Mouse (Mus musculus) left cerebral cortex, adult 9 months (tissue): ENCODE data around the gene Gm20708.
"Not testable (repeated sequence)": the region's sequence is repeated elsewhere in the genome, so short reads cannot be mapped to it uniquely, and the experiment has no call there.

ENCODE experiments used
- DNase-seq, 2 experiments: peaks; one replicate each; pipeline ENCODE4 v3.0.0; 2022; ENCODE audit warnings: low spot score in 2 of 2

Gene Gm20708

DNA sequence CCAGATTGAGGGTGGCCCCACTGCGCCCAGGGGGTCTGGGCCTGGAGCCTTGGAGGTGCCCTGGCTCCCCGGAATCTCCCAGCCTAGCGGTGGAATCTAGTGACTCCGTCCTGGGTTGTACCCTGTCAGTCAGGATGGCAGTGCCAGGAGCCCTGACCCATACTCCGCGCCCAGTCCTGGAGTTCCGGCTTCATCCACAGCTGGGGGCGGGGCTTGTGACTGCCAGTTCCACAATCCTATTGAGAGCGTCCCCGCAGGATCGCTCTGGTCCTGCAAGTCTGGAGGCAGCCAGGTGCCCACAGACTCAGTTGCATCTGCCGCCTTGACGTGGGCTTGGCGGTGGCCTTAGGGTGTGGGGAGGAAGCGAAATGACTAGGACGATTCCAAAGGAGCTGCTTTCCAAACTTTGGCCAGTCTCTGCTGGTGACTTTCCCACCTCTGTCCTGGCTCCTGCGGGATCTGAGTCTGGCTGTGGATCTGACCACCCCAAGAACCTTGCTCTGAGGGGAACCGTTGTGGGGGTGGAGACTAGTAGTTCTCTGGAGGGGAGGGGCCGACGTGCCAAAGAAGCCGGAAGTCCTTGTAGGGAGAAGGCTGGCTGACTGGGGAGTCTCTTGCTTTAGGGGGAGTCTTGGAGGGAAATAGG is 1.1 kb downstream of the Gm20708 start:
- peak in 1 of 2 experiments; percentile 70 for DNase-seq

DNA sequence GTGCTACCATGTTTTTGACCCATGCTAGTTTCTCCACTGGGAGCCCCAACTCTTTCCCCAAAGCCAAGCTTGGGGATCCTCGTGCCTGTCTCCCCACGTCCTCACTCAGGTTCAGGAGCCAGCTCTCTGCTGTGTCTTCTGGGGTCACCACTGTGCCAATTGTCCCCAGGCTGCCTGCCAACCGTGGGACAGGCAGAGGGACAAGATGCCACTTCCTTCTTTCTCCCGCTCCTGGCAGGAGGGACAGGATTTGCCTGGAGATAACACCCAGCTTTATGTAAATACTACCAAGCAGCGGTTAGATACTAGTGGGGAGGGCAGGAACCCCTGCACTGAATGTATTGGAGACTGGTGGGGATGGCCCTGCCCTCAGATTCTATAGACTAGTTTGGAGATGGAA is 4.4 kb downstream of the Gm20708 start:
- DNase-seq, result no peak

DNA sequence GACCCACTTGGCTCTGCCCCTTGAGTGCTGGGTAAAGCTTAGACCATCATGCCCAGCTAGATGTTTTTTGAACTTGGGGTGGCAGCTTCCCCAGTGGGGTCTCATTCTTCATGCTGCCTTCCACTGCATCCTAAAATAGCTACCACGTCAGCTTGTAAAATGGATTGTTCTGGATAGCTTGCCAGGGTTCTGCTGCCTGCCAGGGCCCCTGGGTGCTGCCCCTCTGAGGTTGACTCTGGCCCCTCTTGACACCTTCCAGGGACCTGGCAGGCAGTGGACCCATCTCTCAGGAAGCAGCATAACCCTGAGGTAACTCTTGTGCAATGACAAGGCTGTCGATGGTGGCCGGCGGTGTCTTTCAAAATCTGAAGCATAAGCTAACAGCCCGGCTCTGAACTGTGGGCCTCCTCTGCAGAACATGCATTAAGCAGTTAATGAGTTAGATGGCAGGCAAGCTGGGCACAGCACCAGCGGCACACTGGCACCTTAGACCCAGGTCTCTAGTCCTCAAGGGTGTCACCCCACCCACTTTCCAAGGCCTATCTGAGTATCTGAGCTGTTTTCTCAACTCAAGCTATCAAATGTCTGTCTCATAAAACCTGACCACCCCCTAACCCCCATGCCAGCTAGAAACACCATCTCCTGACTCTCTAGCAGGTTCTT is 5.4 kb downstream of the Gm20708 start:
- DNase-seq, result no peak

DNA sequence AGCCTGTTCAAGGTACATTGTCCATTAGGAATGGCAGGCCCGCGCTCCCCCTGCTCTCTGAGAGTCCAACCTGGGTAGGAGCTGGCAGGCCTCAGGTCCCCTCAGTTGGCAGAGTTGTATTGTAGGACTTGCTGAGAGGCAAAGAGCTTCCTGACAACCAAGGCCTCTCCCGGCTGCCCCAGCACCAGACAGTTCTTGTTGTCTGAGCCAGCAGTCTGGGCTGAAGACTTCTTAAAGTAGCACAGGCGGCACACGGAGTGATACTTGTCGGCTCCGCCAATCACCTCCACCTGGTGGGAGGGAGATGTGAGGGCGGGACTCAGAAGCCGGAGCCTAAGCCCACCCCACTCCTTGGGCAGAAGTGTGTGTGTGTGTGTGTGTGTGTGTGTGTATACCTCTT is 6.4 kb downstream of the Gm20708 start:
- not testable (repeated sequence) for DNase-seq

DNA sequence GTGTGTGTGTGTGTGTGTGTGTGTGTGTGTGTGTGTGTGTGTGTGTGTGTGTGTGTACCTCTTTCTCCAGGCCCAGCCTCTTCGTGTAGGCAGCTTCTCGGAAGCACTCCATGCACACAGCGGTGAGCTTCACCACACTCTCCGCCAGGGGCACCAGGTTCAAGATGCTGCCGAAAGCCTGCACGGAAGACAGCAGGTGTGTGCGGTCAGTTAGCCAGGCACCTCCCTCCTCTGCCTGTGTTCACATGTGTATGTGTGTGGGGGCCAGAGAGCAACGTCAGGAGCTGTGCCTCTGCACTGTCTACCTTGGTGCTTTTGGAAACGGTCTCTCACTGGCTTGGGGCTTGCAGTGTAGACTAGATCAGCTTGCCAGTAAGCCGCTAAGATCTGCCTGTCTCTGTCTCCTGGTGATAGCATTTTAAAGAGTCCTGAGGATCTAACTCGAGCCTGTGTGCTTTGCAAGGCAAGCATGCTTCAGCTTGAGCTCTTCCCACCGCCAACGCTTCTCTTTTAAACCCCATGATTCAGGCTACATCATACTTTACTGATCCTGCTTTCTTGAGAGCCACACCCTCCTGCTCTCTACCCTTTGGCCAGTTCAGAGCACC is 7.0 kb downstream of the Gm20708 start:
- DNase-seq, result no peak

DNA sequence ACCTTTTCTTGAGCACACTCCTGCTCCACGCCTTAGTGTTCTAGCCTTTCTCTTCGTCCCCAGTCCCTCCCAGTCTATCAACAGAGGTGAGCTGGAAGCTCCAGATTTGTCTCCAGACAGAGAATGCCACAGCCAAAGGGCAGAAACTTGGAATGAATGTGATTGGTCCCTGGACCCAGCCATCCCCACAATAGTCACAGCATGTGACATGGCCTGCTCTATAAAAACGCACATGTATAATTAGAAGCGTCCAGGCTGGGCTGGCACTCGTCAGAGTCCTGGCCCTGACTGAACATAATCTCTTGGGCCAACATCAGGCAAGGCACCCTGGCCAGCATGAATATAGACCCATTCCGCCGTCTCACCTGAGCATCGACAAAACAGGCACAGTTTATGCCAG is 9.6 kb downstream of the Gm20708 start:
- DNase-seq, result no peak

DNA sequence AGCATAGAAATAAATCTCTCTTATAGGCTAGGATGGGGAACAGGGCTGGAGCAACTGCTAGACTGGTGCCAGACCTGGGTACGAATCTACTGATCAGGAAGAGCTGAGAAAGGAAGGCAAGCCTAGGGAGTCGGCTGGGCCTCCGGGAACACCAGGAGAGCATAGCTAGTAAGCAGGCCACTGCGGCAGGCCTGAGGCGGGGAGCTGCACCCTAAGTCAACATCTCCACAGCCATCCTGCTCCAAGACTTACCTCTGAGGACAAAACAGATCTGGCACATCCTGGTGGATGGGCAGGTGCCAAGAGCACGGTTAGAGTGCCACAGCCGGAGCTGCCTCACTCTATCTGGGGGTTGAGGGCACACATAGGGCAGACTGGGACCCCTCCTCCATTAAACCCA is 10.7 kb downstream of the Gm20708 start:
- DNase-seq, result no peak

DNA sequence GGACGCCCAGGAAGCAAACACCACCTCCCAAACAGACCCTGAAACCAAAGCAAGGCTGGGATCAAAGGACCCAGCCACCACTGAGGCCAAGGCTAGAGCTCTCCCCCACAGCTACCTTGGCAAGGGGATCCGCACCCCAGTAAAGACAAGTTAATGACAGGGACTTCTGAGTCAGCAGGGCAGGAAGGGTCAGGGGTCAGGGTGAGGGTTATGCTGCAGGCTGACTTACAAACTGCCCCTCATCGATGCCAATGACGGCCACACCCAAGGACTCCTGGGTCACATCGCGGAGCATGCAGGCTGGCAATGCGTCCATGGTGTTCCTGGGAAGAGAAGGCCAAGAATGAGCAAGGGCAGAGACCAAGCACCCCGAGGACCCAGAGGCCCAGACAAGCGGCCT is 12.4 kb downstream of the Gm20708 start:
- DNase-seq, result no peak

DNA sequence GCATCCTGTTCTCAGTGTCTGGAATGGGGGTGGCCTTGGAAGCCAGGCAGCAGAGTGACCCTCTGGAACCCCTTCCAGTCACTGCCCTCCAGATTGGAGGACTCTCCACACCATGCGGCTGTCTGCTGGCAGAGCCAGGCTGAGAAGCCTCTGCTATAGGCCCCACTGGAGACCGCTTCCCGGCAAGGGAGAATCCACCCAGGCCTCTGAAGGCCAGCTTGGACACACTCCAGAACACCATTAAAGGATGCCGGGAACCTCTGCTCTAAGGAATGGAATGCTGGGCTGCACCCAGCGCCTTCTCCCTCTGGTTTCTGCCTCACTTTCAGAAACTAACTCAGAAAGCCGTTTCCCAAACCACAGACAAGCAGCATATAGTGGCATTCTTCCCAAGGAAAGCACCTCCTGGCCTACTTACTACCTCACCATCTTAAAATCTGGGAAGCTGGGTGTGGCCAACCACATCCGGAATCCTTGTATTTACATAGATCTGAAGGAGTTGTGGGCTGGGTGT is 13.3 kb downstream of the Gm20708 start:
- no peak for DNase-seq

DNA sequence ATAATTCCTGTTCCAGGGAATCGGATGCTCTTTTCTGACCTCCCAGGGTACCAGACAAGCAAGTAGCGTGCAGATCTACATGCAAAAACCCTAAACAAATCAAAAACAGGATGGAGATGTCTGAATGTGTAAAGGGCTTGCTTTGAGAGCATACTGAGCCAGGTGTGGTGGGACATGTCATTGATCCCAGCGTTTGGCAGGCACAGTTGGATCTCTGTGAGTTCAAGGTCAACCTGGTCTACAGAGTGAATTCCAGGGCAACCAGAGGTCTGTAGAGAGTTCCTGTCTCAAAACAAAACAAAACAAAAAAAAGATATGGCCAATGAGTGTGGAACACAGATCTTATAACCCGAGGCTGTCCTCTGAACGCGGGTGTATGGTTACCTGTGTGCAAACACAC is 13.9 kb downstream of the Gm20708 start:
- no peak for DNase-seq

DNA sequence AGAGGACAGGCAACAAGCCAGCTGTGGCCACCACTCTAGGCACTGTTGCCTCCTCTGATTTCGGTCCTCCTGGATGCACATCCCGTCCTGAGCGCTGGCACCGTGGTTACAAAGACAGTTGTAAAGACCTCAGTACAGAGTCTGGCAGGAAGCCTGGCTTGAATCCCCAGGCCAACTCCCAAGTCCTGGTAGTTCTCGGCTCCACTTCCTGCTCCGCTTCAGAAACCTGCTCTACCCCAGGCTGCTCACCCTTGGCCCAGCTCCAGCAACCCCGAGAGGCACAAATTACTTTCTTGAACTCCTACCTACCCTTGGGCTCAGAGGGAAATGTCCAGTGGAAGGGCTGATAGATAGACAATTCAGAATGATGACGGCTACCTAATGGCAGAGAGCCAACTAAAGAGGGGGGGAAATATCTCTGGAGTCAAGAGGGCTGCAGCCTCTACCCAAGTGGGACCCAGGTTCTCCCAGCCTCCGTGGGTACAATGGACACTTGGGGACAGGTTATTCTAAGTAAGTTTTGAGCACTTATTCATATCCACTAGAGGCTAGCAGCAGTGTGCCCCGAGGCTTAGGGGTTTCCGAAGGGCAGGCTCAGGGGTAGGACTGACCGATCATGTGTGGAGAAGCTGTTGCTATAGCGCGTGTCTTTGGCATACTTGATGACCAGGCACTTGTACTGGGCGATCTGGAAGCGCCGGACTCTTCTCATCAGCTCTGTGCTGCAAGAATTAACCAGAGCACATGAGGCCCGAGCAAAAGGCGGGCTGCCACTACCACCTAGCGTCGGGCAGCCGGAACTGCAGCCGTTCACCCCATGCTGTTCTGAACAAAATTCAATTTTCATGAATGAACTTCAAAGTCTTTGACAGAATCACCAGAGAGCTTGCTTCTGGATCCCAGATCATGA is 14.8 kb downstream of the Gm20708 start:
- DNase-seq, result peak; percentile 42 to 84

DNA sequence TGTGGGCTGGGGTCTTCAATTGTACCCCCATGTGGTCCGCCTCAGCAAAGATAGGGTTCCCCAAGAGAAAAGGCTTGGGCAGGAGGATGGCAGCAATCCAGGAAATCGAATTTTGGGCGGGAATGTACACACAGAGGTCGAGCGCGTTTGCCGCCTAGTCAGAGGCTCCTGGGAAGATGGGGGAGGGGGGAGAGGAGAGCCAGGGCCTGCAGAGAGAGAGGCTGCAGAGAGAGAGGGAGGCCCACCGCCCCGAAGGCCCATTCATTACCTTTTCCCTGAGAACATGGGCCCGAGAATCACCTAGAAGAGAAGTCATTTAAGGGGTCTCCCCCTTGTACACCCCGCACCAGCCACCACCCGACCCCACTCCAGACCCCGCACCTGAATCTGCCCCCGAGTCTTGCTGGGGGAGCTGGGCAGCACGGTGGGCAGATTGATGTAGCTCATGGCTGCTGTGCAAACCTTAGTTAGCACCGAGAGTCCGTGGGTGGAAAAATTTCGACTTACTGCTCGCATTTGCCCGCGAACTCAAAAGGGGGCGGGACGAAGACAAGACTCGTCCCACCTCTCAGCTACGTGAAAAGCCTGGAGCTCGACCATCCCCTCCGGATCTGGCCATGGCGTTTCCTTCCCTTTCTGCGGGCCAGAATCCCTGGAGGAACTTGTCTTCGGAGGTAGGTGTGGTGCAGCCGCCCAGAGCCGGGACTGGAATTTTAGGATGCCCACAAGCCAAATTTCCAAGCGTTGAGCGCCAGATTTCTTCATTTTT is 16.0 kb downstream of the Gm20708 start, which contains the start of the genes Afmid and Tk1:
TSS of gene Afmid (plus strand) at position 592 of the 769 bp plus-strand sequence.
TSS of gene Tk1 (minus strand) at position 760 of the 769 bp plus-strand sequence.
- no peak for DNase-seq

DNA sequence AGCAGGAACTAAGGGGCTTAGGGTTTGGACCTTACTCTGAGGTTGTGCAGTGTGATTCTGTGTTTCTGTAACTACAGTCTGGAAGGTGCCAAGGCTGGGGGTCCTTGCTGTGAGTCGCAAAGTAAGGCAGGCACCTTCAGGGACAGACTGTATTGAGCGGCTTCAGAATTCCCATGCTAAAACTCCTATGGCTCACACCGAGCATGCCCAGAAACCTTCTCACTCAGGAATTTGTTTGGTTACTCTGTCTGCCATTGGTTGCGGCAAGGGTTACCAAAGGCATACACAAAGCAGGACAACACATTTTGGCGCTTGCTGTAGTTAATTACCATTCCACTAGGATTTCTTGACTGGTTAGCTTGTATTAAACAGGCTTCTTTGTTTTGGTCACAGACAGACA is 16.7 kb downstream of the Gm20708 start:
- no peak for DNase-seq

DNA sequence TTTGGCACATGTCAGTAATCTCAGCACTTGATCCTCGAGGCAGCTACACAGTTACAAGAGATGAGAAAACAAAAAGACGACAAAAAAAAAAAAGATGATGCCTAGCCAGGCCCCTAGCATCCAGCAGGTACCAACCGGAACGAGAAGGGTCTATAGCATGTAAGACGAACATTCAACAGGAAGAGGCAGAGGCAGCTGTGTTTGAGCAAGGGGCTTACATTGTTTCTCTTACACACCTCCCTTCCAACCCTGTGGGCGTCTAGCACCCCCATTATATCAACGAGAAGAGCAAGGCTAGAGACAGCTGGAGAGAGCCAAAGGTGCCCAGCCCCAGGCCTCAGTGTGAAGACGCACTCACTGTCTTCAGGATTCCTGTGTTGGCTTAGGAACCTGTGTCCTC is 17.4 kb downstream of the Gm20708 start:
- no peak for DNase-seq

DNA sequence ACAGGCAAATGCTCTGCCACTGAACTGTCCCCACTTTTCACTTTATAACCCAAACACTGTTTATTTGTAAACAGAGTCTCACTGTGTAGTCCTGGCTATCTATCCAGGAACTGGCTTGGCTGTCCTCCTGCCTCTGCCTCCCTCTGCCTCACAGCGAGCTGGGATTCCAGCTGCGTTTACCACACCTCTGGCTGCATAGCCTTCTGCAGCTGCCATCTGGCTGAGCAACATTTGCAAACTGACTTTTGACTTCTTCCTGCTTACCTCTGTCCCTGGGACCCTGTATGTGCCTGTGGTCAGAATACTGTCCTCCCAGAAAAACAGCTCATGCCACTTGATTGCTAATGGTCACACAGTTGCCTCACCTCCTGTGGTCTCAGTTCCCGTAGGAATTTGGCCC is 17.9 kb downstream of the Gm20708 start:
- DNase-seq, result no peak

DNA sequence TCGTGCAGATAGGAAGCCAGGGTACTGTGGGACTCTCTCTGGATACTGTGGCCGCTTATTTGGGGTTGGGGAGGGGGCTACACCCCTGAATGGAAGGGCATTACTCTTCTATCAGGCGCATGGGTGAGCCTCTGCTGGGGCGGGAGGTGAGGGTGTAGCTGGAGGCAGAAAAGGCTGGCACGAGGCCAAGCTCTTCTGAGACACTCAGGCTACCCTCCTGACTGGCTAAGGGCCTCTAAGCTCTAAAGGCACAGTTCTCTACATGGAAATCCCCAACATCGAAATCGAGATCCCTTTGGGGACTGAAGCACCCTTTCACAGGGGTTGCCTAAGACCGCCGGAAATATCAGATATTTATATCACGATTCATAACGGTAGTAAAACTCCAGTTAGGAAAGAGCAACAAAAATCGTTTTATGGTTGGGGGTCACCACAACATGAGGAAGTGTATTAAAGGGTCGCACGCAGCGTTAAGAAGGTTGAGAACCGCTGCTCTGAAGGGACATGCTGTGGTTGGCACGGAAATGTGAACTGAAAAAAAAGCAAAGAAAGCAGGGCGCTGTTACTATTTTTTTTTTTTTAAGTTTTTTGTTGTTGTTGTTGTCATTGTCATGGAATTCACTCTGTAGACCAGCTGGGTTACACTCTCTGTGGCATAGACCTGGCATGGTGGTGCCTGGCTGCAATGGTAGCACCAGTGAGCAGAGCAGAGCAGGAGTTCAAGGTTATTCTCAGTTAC is 18.9 kb downstream of the Gm20708 start:
- DNase-seq, result no peak

DNA sequence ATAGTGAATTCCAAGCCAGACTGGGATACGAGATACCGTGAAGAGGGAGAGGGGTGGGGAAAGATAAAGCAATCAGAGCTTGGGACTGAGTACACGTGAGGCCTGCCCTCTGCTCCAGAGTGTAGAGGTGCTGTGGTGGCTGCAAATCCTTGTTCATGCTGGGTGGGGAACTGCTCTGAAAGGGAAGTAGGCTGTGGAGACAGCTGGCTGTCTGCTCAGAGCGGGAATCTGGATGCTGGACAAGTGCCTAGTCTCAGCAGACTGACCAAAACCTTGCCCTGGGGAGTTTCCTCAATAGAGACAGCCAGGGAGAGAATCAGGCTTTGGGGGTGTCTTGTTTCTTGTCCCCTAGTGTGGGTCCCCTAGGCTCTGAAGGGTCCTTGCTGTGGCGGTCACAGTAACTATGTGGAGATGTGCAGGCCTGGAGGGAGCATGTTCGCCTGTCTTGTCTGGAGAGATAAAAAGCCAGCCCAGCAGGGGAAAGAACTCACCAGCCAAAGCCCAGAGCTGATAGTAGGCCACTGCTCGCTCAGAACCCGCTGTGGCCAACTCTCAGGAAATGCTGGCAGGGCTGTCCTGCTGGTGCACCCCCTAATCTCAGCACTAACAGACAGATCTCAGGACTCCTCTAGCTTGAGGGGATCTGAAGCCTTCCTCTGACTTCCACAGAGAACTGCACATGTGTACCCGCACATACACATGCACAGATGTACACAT is 19.6 kb downstream of the Gm20708 start:
- no peak for DNase-seq

DNA sequence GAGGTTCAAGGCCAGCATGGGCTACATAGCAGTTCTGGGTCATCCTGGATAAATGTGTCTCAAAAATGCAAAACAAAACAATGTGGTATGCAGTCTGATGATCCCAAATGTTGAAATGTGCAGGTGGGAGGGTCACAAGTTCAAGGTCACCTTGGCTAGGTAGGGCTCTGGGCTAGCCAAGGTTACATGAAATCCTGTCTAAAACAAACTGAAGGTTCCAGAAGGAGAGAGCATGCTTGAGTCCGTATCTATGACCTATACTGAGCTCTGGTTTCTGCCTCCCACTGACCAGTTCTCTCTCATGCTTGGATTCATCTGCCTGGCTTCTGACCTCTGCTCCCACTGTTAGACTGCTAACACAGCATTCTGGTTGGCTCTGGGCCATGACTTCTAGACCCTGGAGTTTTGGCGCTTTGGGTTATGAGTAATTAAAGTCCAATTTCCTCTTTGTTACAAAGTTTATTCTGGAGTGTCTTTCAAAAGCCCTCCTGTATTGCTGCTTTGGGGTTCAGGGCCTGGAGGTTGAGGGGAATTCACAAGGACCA is 20.3 kb downstream of the Gm20708 start:
- no peak for DNase-seq

DNA sequence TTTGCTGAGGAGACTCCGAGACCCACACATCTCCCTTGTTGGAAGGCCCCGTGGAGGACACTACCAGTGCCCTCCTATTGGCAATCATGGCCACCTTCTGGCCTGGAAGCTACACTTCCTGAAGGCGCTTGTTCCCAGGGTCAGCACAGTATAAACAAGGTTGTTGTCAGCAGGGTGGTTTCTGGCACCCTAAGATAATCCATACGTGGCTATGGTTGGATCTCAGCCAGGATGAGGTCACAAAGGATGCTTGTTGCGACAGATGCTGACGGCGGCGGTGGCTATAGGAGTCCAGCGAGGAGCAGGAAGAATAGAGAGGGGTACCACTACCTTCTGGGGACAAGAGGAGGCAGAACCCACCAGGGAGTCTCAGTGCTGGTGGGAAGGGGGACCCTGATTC is 20.9 kb downstream of the Gm20708 start:
- no peak for DNase-seq
